Mouse (Mus musculus) c-Kit-positive CD71-negative TER-119-negative erythroid progenitor cells, embryonic 14.5 days (primary cell): ENCODE data around the gene Agap1.

Source experiments
- DNase-seq: peaks from one replicate; pipeline ENCODE4 v3.0.0-alpha.2; 2013; ENCODE audit warnings: low read depth

Agap1 gene

GRCm38 (mm10) chr1:89617336-89617735 lies 162.7 kb downstream of the Agap1 start:
- no peak for DNase-seq

GRCm38 (mm10) chr1:89619963-89620362 lies 165.4 kb downstream of the Agap1 start:
- DNase-seq, result no peak

- no peak for DNase-seq
Measured at GRCm38 (mm10) chr1:89621014-89621791, 166.6 kb downstream of the Agap1 start.

GRCm38 (mm10) chr1:89621952-89622351 lies 167.3 kb downstream of the Agap1 start:
- DNase-seq, result no peak

- DNase-seq, result no peak
Measured at GRCm38 (mm10) chr1:89622801-89623200, 168.2 kb downstream of the Agap1 start.

- DNase-seq, result no peak
Measured at GRCm38 (mm10) chr1:89625312-89625711, 170.7 kb downstream of the Agap1 start.

- DNase-seq, result no peak
Measured at GRCm38 (mm10) chr1:89625967-89626366, 171.4 kb downstream of the Agap1 start.

GRCm38 (mm10) chr1:89626940-89627339 lies 172.3 kb downstream of the Agap1 start:
- DNase-seq, result no peak

GRCm38 (mm10) chr1:89627650-89628049 lies 173.0 kb downstream of the Agap1 start:
- no peak for DNase-seq

GRCm38 (mm10) chr1:89630836-89631235 lies 176.2 kb downstream of the Agap1 start:
- DNase-seq, result no peak

GRCm38 (mm10) chr1:89631747-89632146 lies 177.1 kb downstream of the Agap1 start:
- peak; percentile 50 for DNase-seq

GRCm38 (mm10) chr1:89634055-89634454 lies 179.4 kb downstream of the Agap1 start:
- no peak for DNase-seq

GRCm38 (mm10) chr1:89635131-89635530 lies 180.5 kb downstream of the Agap1 start:
- DNase-seq, result no peak

GRCm38 (mm10) chr1:89637670-89638069 lies 183.1 kb downstream of the Agap1 start:
- no peak for DNase-seq

GRCm38 (mm10) chr1:89643445-89644100 lies 189.0 kb downstream of the Agap1 start:
- DNase-seq, result peak; percentile 48

- DNase-seq, result peak; percentile 36
Measured at GRCm38 (mm10) chr1:89644120-89644519, 189.5 kb downstream of the Agap1 start.

- peak; percentile 42 for DNase-seq
Measured at GRCm38 (mm10) chr1:89646326-89647018, 191.9 kb downstream of the Agap1 start.

- DNase-seq, result no peak
Measured at GRCm38 (mm10) chr1:89647505-89647904, 192.9 kb downstream of the Agap1 start.

- no peak for DNase-seq
Measured at GRCm38 (mm10) chr1:89650557-89650956, 196.0 kb downstream of the Agap1 start.

- DNase-seq, result no peak
Measured at GRCm38 (mm10) chr1:89656167-89656566, 201.6 kb downstream of the Agap1 start.

GRCm38 (mm10) chr1:89656643-89657321 lies 202.2 kb downstream of the Agap1 start:
- DNase-seq, result no peak

- no peak for DNase-seq
Measured at GRCm38 (mm10) chr1:89660804-89661203, 206.2 kb downstream of the Agap1 start.
